Mouse (Mus musculus): ENCODE results near the gene Dscaml1.

DNA sequence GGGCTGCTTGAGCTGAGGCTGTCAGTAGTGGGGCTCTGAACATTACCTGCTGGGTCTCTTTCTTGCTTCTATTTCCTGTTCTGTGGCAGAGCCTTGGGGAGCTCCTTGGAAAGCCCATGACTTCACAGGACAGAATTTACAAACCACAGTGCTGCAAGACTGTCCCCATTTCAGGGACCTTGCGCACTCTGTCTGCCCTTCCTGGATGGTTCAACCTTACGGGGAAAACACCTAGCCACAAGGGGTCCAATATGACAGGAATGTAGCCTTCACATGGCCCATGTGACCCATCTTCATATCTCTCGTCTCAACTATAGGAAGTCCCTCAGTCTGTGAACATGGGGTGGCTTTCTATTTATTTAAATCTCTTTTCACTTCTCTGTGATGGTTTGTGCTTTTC, 68.5 kb downstream of the Dscaml1 start:
- no peak for TF ChIP-seq CHD2 (IDR thresholded peaks at IDR 0.05; ENCODE audit: low read depth, low read length)
- no peak for TF ChIP-seq MAFK (IDR thresholded peaks at IDR 0.05; ENCODE audit: insufficient read depth, low read depth, low read length)
- TF ChIP-seq HCFC1 (IDR thresholded peaks at IDR 0.05; ENCODE audit: borderline replicate concordance, insufficient read depth, low read length): no peak
- TF ChIP-seq ZNF384 (IDR thresholded peaks at IDR 0.05; ENCODE audit: low read depth, low read length): no peak
- TF ChIP-seq ZC3H11A (IDR thresholded peaks at IDR 0.05; ENCODE audit: borderline replicate concordance, low read depth, low read length): no peak

Data from ES-E14 (cell line).